Mouse (Mus musculus): ENCODE measurements around the gene Ubac1. TPM values are rescaled to one million over a fixed set of nuclear protein-coding genes. Genes with fewer than 3 reads are reported as not detected.

Gene Ubac1
- total and polyA plus RNA-seq, 2 experiments from 2014 or later = 93.6 to 150 TPM

GRCm38 (mm10) chr2:25978997-25979396, 42.5 kb downstream of the Ubac1 start:
- H3K4me2 ChIP-seq (ENCODE audit: low read depth, low read length) = no peak overlapping the region
- H3K27ac ChIP-seq = no peak overlapping the region
- ATAC-seq (no peak), DNase-seq (ENCODE audit: low spot score) (no peak)
- no peak overlapping the region for H3K4me3 ChIP-seq (ENCODE audit: low read length)
- no peak overlapping the region for H3K9ac ChIP-seq (replicated peaks; ENCODE audit: low read length)
- no peaks in the 10 kb centered on the region for H3K27me3 ChIP-seq (ENCODE audit: insufficient read depth, low read length)
- 76% methylated on average over 4 of the region's 4 CpGs for WGBS
- no peak for TF ChIP-seq CTCF (IDR thresholded peaks at IDR 0.05; ENCODE audit: low read depth)
- no peaks in the 10 kb centered on the region for H3K36me3 ChIP-seq (ENCODE audit: insufficient read depth, low read length)
- H3K9me3 ChIP-seq (ENCODE audit: low read length) = no peaks in the 10 kb centered on the region
- peaks cover 14% of the 10 kb centered on the region for H3K4me1 ChIP-seq (ENCODE audit: insufficient read depth, low read length)

GRCm38 (mm10) chr2:25977587-25978239, 43.8 kb downstream of the Ubac1 start:
- Histone ChIP-seq H3K9ac (replicated peaks; ENCODE audit: low read length) (no peak overlapping the region), H3K27ac (no peak overlapping the region), H3K9me3 (ENCODE audit: low read length) (no peaks in the 10 kb centered on the region), H3K27me3 (ENCODE audit: insufficient read depth, low read length) (no peaks in the 10 kb centered on the region), H3K4me3 (ENCODE audit: low read length) (no peak overlapping the region), H3K4me1 (ENCODE audit: insufficient read depth, low read length) (peaks cover 12% of the 10 kb centered on the region), H3K4me2 (ENCODE audit: low read depth, low read length) (no peak overlapping the region), H3K36me3 (ENCODE audit: insufficient read depth, low read length) (no peaks in the 10 kb centered on the region)
- ATAC-seq = no peak
- 68% methylated on average over 7 of the region's 7 CpGs for WGBS
- DNase-seq (ENCODE audit: low spot score) = no peak
- TF ChIP-seq CTCF (IDR thresholded peaks at IDR 0.05; ENCODE audit: low read depth) = no peak

GRCm38 (mm10) chr2:25975141-25975770, 46.3 kb downstream of the Ubac1 start:
- no peak for DNase-seq (ENCODE audit: low spot score)
- no peaks in the 10 kb centered on the region for H3K36me3 ChIP-seq (ENCODE audit: insufficient read depth, low read length)
- H3K9ac ChIP-seq (replicated peaks; ENCODE audit: low read length) = no peak overlapping the region
- no peak overlapping the region for H3K27ac ChIP-seq
- peaks cover 13% of the 10 kb centered on the region; the same call in 1 of the 2 replicates for H3K4me1 ChIP-seq (ENCODE audit: insufficient read depth, low read length)
- no peaks in the 10 kb centered on the region for H3K9me3 ChIP-seq (ENCODE audit: low read length)
- no peak overlapping the region for H3K4me3 ChIP-seq (ENCODE audit: low read length)
- TF ChIP-seq CTCF (IDR thresholded peaks at IDR 0.05; ENCODE audit: low read depth) = no peak
- 85% methylated on average over 4 of the region's 4 CpGs for WGBS
- no peak overlapping the region for H3K4me2 ChIP-seq (ENCODE audit: low read depth, low read length)
- no peaks in the 10 kb centered on the region for H3K27me3 ChIP-seq (ENCODE audit: insufficient read depth, low read length)
- ATAC-seq = no peak

GRCm38 (mm10) chr2:25970426-25970825, 51.1 kb downstream of the Ubac1 start:
- TF ChIP-seq CTCF (IDR thresholded peaks at IDR 0.05; ENCODE audit: low read depth) = no peak
- Histone ChIP-seq H3K4me3 (ENCODE audit: low read length) (no peak overlapping the region), H3K4me1 (ENCODE audit: insufficient read depth, low read length) (peaks cover 7% of the 10 kb centered on the region; the same call in 1 of the 2 replicates), H3K4me2 (ENCODE audit: low read depth, low read length) (no peak overlapping the region), H3K27ac (no peak overlapping the region), H3K9ac (replicated peaks; ENCODE audit: low read length) (no peak overlapping the region), H3K36me3 (ENCODE audit: insufficient read depth, low read length) (peaks cover 8% of the 10 kb centered on the region; the same call in 1 of the 2 replicates), H3K9me3 (ENCODE audit: low read length) (no peaks in the 10 kb centered on the region), H3K27me3 (ENCODE audit: insufficient read depth, low read length) (no peaks in the 10 kb centered on the region)
- ATAC-seq (no peak), DNase-seq (ENCODE audit: low spot score) (no peak)
- 80% methylated on average over 2 of the region's 2 CpGs for WGBS

- 90% methylated on average over 4 of the region's 4 CpGs for WGBS
- DNase-seq (ENCODE audit: low spot score) = no peak
- no peak for TF ChIP-seq CTCF (IDR thresholded peaks at IDR 0.05; ENCODE audit: low read depth)
- peaks cover 7% of the 10 kb centered on the region; the same call in 1 of the 2 replicates for H3K4me1 ChIP-seq (ENCODE audit: insufficient read depth, low read length)
- H3K27ac ChIP-seq = no peak overlapping the region
- H3K36me3 ChIP-seq (ENCODE audit: insufficient read depth, low read length) = peaks cover 17% of the 10 kb centered on the region; the same call in 1 of the 2 replicates
- H3K4me3 ChIP-seq (ENCODE audit: low read length) = no peak overlapping the region
- H3K9me3 ChIP-seq (ENCODE audit: low read length) = no peaks in the 10 kb centered on the region
- no peak overlapping the region for H3K4me2 ChIP-seq (ENCODE audit: low read depth, low read length)
- ATAC-seq = no peak
- H3K27me3 ChIP-seq (ENCODE audit: insufficient read depth, low read length) = no peaks in the 10 kb centered on the region
- H3K9ac ChIP-seq (replicated peaks; ENCODE audit: low read length) = no peak overlapping the region
Measured at GRCm38 (mm10) chr2:25969319-25969718, 52.2 kb downstream of the Ubac1 start.

- DNase-seq (ENCODE audit: low spot score) (no peak), ATAC-seq (no peak)
- Histone ChIP-seq H3K9ac (replicated peaks; ENCODE audit: low read length) (no peak overlapping the region), H3K4me2 (ENCODE audit: low read depth, low read length) (no peak overlapping the region), H3K4me1 (ENCODE audit: insufficient read depth, low read length) (no peaks in the 10 kb centered on the region), H3K9me3 (ENCODE audit: low read length) (no peaks in the 10 kb centered on the region), H3K27ac (no peak overlapping the region), H3K4me3 (ENCODE audit: low read length) (no peak overlapping the region), H3K27me3 (ENCODE audit: insufficient read depth, low read length) (no peaks in the 10 kb centered on the region), H3K36me3 (ENCODE audit: insufficient read depth, low read length) (peaks cover 38% of the 10 kb centered on the region)
- 86% methylated on average over 3 of the region's 3 CpGs for WGBS
- no peak for TF ChIP-seq CTCF (IDR thresholded peaks at IDR 0.05; ENCODE audit: low read depth)
Measured at GRCm38 (mm10) chr2:25949291-25949690, 72.3 kb downstream of the Ubac1 start.

Other genes with a start within 250 kb of the Ubac1 start
- gene Lcn11, start 244.7 kb downstream of the Ubac1 start, total RNA-seq (2014; rRNA removed) = not detected in 2 replicates
- not detected in 2 replicates for gene Lcn11, start 244.7 kb downstream of the Ubac1 start, polyA plus RNA-seq (2015; fragmentation: Nextera tagmentation; extraction: Ambion mirVana)
- not detected in 2 replicates for gene Gm13539, start 239.5 kb downstream of the Ubac1 start, total RNA-seq (2014; rRNA removed)
- gene Gm13539, start 239.5 kb downstream of the Ubac1 start, polyA plus RNA-seq (2015; fragmentation: Nextera tagmentation; extraction: Ambion mirVana) = not detected in 2 replicates
- not detected in 2 replicates for gene Glt6d1, start 205.9 kb downstream of the Ubac1 start, total RNA-seq (2014; rRNA removed)
- gene Glt6d1, start 205.9 kb downstream of the Ubac1 start, polyA plus RNA-seq (2015; fragmentation: Nextera tagmentation; extraction: Ambion mirVana) = not detected in 2 replicates
- gene Lcn9, start 198.6 kb downstream of the Ubac1 start, total RNA-seq (2014; rRNA removed) = not detected in 2 replicates
- not detected in 2 replicates for gene Lcn9, start 198.6 kb downstream of the Ubac1 start, polyA plus RNA-seq (2015; fragmentation: Nextera tagmentation; extraction: Ambion mirVana)
- not detected in 2 replicates for gene Sohlh1, start 174.5 kb downstream of the Ubac1 start, total RNA-seq (2014; rRNA removed)
- gene Sohlh1, start 174.5 kb downstream of the Ubac1 start, polyA plus RNA-seq (2015; fragmentation: Nextera tagmentation; extraction: Ambion mirVana) = not detected in 2 replicates
- gene Kcnt1, start 158.0 kb downstream of the Ubac1 start, total RNA-seq (2014; rRNA removed) = 52.7 and 52.8 TPM in 2 replicates
- gene Kcnt1, start 158.0 kb downstream of the Ubac1 start, polyA plus RNA-seq (2015; fragmentation: Nextera tagmentation; extraction: Ambion mirVana) = 21.9 and 23.2 TPM in 2 replicates
- 98.7 and 106 TPM in 2 replicates for gene Camsap1, start 38.5 kb downstream of the Ubac1 start, total RNA-seq (2014; rRNA removed)
- gene Camsap1, start 38.5 kb downstream of the Ubac1 start, polyA plus RNA-seq (2015; fragmentation: Nextera tagmentation; extraction: Ambion mirVana) = 44.1 and 56.8 TPM in 2 replicates
- gene Nacc2, start 101.5 kb upstream of the Ubac1 start, total RNA-seq (2014; rRNA removed) = 50.1 and 61.4 TPM in 2 replicates
- gene Nacc2, start 101.5 kb upstream of the Ubac1 start, polyA plus RNA-seq (2015; fragmentation: Nextera tagmentation; extraction: Ambion mirVana) = 28.7 and 29.9 TPM in 2 replicates
- 2.3 and 7.8 TPM in 2 replicates for gene Lhx3, start 186.5 kb upstream of the Ubac1 start, total RNA-seq (2014; rRNA removed)
- gene Lhx3, start 186.5 kb upstream of the Ubac1 start, polyA plus RNA-seq (2015; fragmentation: Nextera tagmentation; extraction: Ambion mirVana) = 2.2 and 3.2 TPM in 2 replicates
- 20.5 and 24.5 TPM in 2 replicates for gene Qsox2, start 215.8 kb upstream of the Ubac1 start, total RNA-seq (2014; rRNA removed)
- 8.8 and 9.4 TPM in 2 replicates for gene Qsox2, start 215.8 kb upstream of the Ubac1 start, polyA plus RNA-seq (2015; fragmentation: Nextera tagmentation; extraction: Ambion mirVana)

Measured in hindbrain, postnatal 0 days (tissue).